Mouse (Mus musculus): ENCODE results near the gene Slx1b.
"Not testable (repeated sequence)": the region's sequence is repeated elsewhere in the genome, so short reads cannot be mapped to it uniquely, and the experiment has no call there.

The Slx1b gene

GRCm38 (mm10) chr7:126702358-126702757, 6.8 kb upstream of the Slx1b start:
- DNase-seq = no peak

GRCm38 (mm10) chr7:126701559-126702357, 6.2 kb upstream of the Slx1b start:
- DNase-seq = no peak

- peak; percentile 95 to 96 for DNase-seq
Observed at GRCm38 (mm10) chr7:126701070-126701469, 5.5 kb upstream of the Slx1b start.

- no peak for DNase-seq
Observed at GRCm38 (mm10) chr7:126700063-126701015, 4.8 kb upstream of the Slx1b start.

GRCm38 (mm10) chr7:126697838-126698237, 2.3 kb upstream of the Slx1b start:
- DNase-seq = no peak

GRCm38 (mm10) chr7:126696886-126697285, 1.3 kb upstream of the Slx1b start:
- DNase-seq = no peak

- no peak for DNase-seq
Observed at GRCm38 (mm10) chr7:126696303-126696702, 719 bp upstream of the Slx1b start.

- peak; percentile 79 to 88 for DNase-seq
Observed at GRCm38 (mm10) chr7:126695210-126695611, 373 bp downstream of the Slx1b start, which contains the start of gene Bola2. TSS of gene Bola2 (plus strand) at chr7:126695401.

GRCm38 (mm10) chr7:126694441-126695051, 1.0 kb downstream of the Slx1b start:
- DNase-seq = no peak

- DNase-seq = no peak
Observed at GRCm38 (mm10) chr7:126693781-126694180, 1.8 kb downstream of the Slx1b start.

- DNase-seq = peak; percentile 92
Observed at GRCm38 (mm10) chr7:126693256-126693655, 2.3 kb downstream of the Slx1b start.

- no peak for DNase-seq
Observed at GRCm38 (mm10) chr7:126692426-126692825, 3.2 kb downstream of the Slx1b start.

GRCm38 (mm10) chr7:126691676-126692075, 3.9 kb downstream of the Slx1b start:
- no peak for DNase-seq

GRCm38 (mm10) chr7:126690737-126691136, 4.8 kb downstream of the Slx1b start:
- DNase-seq = no peak

GRCm38 (mm10) chr7:126689021-126689420, 6.6 kb downstream of the Slx1b start:
- DNase-seq = no peak

GRCm38 (mm10) chr7:126688156-126688555, 7.4 kb downstream of the Slx1b start:
- DNase-seq = not testable (repeated sequence)

- DNase-seq = no peak
Observed at GRCm38 (mm10) chr7:126681221-126681620, 14.4 kb downstream of the Slx1b start.

GRCm38 (mm10) chr7:126679683-126680082, 15.9 kb downstream of the Slx1b start:
- no peak for DNase-seq

GRCm38 (mm10) chr7:126678545-126679341, 16.8 kb downstream of the Slx1b start:
- no peak for DNase-seq

- DNase-seq = no peak
Observed at GRCm38 (mm10) chr7:126676631-126677220, 18.9 kb downstream of the Slx1b start.

GRCm38 (mm10) chr7:126676207-126676606, 19.4 kb downstream of the Slx1b start, which contains the start of gene Sult1a1:
TSS of gene Sult1a1 (minus strand) at chr7:126676432.
- DNase-seq = peak in 1 of 2 experiments; percentile 37

- no peak for DNase-seq
Observed at GRCm38 (mm10) chr7:126675104-126675503, 20.5 kb downstream of the Slx1b start.

All from kidney, postnatal 4 days (tissue).